Mouse (Mus musculus): ENCODE results near the gene Naa15. TPM values are rescaled to one million over a fixed set of nuclear protein-coding genes. Genes with fewer than 3 reads are reported as not detected.
"Not testable (repeated sequence)": the region's sequence is repeated elsewhere in the genome, so short reads cannot be mapped to it uniquely, and the experiment has no call there.

Naa15 gene
- polyA plus RNA-seq, 1 experiment: 15.0 TPM

DNA sequence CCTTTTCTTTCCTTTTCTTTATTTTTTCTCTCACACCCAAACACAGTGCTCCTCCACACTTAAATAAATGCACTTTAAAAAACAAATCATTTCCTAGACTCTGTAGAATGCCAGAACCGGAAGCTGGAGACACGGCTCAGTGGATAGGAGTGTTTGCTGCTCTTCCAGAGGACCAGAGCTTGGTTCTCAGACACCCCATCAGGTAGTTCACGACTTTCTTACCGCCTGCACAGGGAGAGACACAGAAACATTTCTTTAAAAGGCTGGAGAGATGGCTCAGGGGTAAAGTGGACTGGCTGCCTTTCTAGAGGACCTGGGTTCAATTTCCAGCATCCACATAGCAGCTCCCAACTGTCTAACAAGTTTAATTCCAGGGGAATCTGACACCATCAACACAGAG, 15.4 kb upstream of the Naa15 start:
- Histone ChIP-seq H3K4me1 (ENCODE audit: control insufficient read depth, insufficient read depth, low read length) (peaks cover 9% of the 10 kb centered on the region), H3K27me3 (ENCODE audit: control insufficient read depth, insufficient read depth, low read length) (no peaks in the 10 kb centered on the region; the same call in 1 of the 2 replicates), H3K4me3 (ENCODE audit: control insufficient read depth, low read depth, low read length) (no peak overlapping the region), H3K36me3 (ENCODE audit: control insufficient read depth, insufficient read depth, low read length) (no peaks in the 10 kb centered on the region; the same call in 1 of the 2 replicates), H3K27ac (ENCODE audit: control insufficient read depth, insufficient read depth, low read depth, low read length) (no peak overlapping the region)
- TF ChIP-seq POLR2A (IDR thresholded peaks at IDR 0.05; ENCODE audit: control insufficient read depth, low read depth, low read length) (no peak), CTCF (IDR thresholded peaks at IDR 0.05; ENCODE audit: control insufficient read depth, insufficient read depth, insufficient replicate concordance, low read depth, low read length) (no peak)

DNA sequence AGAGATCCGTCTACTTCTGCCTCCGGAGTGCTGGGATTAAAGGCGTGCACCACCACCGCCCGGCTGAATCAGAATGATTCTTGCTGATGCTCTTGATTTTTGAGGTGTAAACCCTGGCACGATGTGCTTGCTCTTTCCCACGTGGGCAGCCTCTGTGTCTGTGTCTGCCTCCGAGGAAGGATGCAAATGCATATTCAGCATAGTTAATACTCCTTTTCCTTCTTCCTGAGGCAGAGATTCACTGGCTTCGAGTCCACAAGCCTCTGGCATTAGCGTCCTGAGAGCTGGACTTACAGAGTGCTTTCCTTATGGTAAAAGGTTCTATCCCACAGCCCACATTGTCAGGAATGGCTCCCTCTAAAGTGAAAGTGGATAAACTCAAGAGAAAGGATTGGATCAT, 14.3 kb upstream of the Naa15 start:
- H3K4me3 ChIP-seq (ENCODE audit: control insufficient read depth, low read depth, low read length): no peak overlapping the region
- H3K4me1 ChIP-seq (ENCODE audit: control insufficient read depth, insufficient read depth, low read length): peaks cover 9% of the 10 kb centered on the region
- H3K27me3 ChIP-seq (ENCODE audit: control insufficient read depth, insufficient read depth, low read length): no peaks in the 10 kb centered on the region; the same call in 1 of the 2 replicates

DNA sequence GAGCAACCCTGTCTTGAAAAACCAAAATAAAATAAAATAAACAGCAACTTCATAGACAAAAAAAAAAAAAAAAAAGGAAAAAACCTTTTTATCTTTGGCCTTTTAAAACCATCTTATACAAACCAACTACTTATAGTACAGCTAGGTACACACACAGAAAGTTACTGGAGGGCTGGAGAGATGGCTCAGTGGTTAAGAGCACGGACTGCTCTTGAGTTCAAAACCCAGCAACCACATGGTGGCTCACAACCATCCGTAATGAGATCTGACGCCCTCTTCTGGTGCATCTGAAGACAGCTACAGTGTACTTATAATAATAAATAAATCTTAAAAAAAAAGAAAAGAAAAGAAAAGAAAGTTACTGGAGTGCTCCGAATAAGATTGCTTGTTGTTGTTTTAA, 12.9 kb upstream of the Naa15 start:
- not testable (repeated sequence) for H3K4me3 ChIP-seq (ENCODE audit: control insufficient read depth, low read depth, low read length); H3K27me3 ChIP-seq (ENCODE audit: control insufficient read depth, insufficient read depth, low read length); H3K36me3 ChIP-seq (ENCODE audit: control insufficient read depth, insufficient read depth, low read length); H3K4me1 ChIP-seq (ENCODE audit: control insufficient read depth, insufficient read depth, low read length); H3K27ac ChIP-seq (ENCODE audit: control insufficient read depth, insufficient read depth, low read depth, low read length)

More for the DNA sequence above, 14.3 kb upstream of the Naa15 start:
- Histone ChIP-seq H3K27ac (ENCODE audit: control insufficient read depth, insufficient read depth, low read depth, low read length) (peak overlapping the region; percentile 51; the same call in 1 of the 2 replicates), H3K36me3 (ENCODE audit: control insufficient read depth, insufficient read depth, low read length) (no peaks in the 10 kb centered on the region; the same call in 1 of the 2 replicates)
- no peak for TF ChIP-seq POLR2A (IDR thresholded peaks at IDR 0.05; ENCODE audit: control insufficient read depth, low read depth, low read length)
- no peak for TF ChIP-seq CTCF (IDR thresholded peaks at IDR 0.05; ENCODE audit: control insufficient read depth, insufficient read depth, insufficient replicate concordance, low read depth, low read length)

DNA sequence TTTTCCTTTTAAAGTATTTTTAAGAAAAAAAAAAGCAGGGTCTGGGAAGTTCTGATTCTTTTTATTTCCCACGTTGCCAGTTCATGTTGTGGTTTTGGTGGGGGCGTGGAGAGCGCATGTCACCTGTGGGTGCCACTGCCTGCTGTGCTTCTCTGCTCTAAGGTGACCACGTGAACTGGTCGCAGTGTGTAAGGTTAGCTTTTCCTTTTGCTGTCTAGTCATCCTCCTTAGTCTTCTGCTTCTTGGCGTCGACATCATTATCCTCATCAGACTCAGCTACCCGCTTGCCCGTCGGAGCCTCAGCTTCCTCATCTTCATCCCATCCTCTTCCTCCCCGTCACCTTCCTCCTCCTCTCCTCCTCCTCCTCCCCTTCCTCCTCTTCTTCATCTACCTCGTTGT, 12.3 kb upstream of the Naa15 start:
- H3K36me3 ChIP-seq (ENCODE audit: control insufficient read depth, insufficient read depth, low read length): no peaks in the 10 kb centered on the region; the same call in 1 of the 2 replicates

DNA sequence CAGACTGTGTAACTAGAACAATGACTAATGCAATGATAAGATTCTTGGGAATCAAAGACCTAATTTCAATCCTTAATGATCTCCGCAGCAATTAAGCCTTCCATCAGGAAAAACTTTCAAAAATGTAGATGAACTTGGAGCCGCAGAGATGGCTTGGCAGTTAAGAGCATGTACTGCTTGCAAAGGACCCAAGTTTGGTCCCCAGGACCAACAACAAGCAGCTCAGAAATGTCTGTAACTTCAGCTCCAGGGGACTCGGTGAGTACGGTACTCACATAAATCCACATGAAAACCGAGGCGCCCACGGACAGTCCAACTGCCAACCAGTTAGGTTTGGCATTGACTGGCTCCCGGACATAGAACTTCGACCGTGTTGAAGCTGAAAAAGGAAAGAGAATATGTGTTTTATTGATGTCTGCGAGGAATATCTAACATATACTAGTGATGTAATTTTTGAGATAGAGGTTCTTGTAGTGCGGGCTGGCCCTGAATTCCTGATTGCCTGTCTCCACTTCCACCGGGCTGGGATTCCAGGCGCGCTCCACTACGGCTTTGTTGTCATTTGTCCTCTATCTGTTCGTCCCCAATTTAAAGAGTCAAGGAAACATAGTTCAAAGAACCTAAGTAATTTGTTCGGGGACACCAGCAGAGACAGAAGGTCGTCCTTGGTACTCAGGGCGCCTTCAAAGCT, 6.9 kb upstream of the Naa15 start:
- Histone ChIP-seq H3K27me3 (ENCODE audit: control insufficient read depth, insufficient read depth, low read length) (no peaks in the 10 kb centered on the region), H3K27ac (ENCODE audit: control insufficient read depth, insufficient read depth, low read depth, low read length) (peak overlapping the region; percentile 86), H3K4me3 (ENCODE audit: control insufficient read depth, low read depth, low read length) (peak overlapping the region; percentile 88), H3K36me3 (ENCODE audit: control insufficient read depth, insufficient read depth, low read length) (no peaks in the 10 kb centered on the region; the same call in 1 of the 2 replicates), H3K4me1 (ENCODE audit: control insufficient read depth, insufficient read depth, low read length) (peaks cover 3% of the 10 kb centered on the region)
- TF ChIP-seq POLR2A (IDR thresholded peaks at IDR 0.05; ENCODE audit: control insufficient read depth, low read depth, low read length) (no peak), CTCF (IDR thresholded peaks at IDR 0.05; ENCODE audit: control insufficient read depth, insufficient read depth, insufficient replicate concordance, low read depth, low read length) (no peak)

More for the DNA sequence above, 12.3 kb upstream of the Naa15 start:
- Histone ChIP-seq H3K4me1 (ENCODE audit: control insufficient read depth, insufficient read depth, low read length) (peaks cover 9% of the 10 kb centered on the region), H3K27ac (ENCODE audit: control insufficient read depth, insufficient read depth, low read depth, low read length) (no peak overlapping the region), H3K27me3 (ENCODE audit: control insufficient read depth, insufficient read depth, low read length) (no peaks in the 10 kb centered on the region), H3K4me3 (ENCODE audit: control insufficient read depth, low read depth, low read length) (peak overlapping the region; percentile 38)
- TF ChIP-seq CTCF (IDR thresholded peaks at IDR 0.05; ENCODE audit: control insufficient read depth, insufficient read depth, insufficient replicate concordance, low read depth, low read length): no peak
- no peak for TF ChIP-seq POLR2A (IDR thresholded peaks at IDR 0.05; ENCODE audit: control insufficient read depth, low read depth, low read length)

DNA sequence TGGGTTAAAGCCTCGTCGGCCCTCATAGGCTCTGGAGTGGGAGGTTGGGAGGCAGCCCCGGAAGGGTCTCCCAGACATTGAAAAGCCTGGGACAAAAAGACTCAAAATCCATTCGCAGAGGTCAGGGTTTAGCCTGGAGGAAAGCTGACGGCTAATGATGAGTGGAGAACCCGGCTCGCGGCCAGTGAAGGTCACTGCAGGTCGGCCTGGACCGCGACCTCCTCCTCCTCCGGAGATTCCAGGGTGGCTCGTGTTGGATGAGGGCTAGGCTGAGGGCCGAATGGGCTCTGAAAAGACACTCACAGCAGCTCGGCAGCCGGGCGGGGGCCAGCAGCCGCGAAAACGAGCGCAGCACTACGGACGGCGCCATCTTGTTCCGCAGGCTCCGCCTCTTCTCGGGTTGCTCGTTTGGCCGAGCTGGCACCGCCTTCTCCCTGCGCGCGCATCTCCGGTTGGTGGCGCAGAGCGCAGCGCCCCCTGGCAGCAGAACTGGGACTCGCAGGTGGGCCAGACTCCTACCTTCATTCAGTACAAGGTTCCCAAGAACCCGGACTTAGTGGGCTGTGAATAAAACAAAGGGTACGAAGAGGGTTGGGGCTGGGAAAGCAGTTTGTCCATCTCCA, 6.3 kb upstream of the Naa15 start, which contains the start of gene Ndufc1:
Gene Ndufc1, minus strand, starts transcription at position 428 of the 623 bp plus-strand sequence.
- Histone ChIP-seq H3K27me3 (ENCODE audit: control insufficient read depth, insufficient read depth, low read length) (no peaks in the 10 kb centered on the region), H3K27ac (ENCODE audit: control insufficient read depth, insufficient read depth, low read depth, low read length) (peak within 1 kb of the TSS; percentile 86), H3K4me1 (ENCODE audit: control insufficient read depth, insufficient read depth, low read length) (peaks cover 5% of the 10 kb centered on the region), H3K36me3 (ENCODE audit: control insufficient read depth, insufficient read depth, low read length) (no peaks in the 10 kb centered on the region; the same call in 1 of the 2 replicates), H3K4me3 (ENCODE audit: control insufficient read depth, low read depth, low read length) (peak within 1 kb of the TSS; percentile 88)
- TF ChIP-seq CTCF (IDR thresholded peaks at IDR 0.05; ENCODE audit: control insufficient read depth, insufficient read depth, insufficient replicate concordance, low read depth, low read length): peak; percentile 99
- peak; percentile 94 for TF ChIP-seq POLR2A (IDR thresholded peaks at IDR 0.05; ENCODE audit: control insufficient read depth, low read depth, low read length)

DNA sequence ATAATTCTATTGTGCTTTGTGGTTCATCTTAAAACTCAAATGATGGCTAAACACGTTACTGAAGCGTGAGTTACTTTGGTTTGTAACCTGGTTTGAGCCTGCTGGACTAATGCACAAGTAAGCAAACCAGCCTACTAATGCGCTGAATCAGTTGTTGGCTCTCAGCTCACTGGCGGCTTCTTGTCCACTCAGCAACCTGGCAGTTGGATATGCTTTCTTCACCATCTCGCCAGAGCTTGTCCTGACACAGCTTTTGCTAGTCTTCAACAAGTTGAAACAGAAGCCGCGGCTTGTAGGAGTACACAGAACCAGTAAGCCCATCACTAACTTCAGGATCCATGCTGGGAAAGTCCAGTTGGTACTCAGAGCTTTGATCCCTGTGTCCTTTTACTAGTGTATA, 2.5 kb upstream of the Naa15 start:
- Histone ChIP-seq H3K27me3 (ENCODE audit: control insufficient read depth, insufficient read depth, low read length) (no peaks in the 10 kb centered on the region), H3K36me3 (ENCODE audit: control insufficient read depth, insufficient read depth, low read length) (no peaks in the 10 kb centered on the region), H3K4me1 (ENCODE audit: control insufficient read depth, insufficient read depth, low read length) (peaks cover 5% of the 10 kb centered on the region), H3K4me3 (ENCODE audit: control insufficient read depth, low read depth, low read length) (no peak overlapping the region), H3K27ac (ENCODE audit: control insufficient read depth, insufficient read depth, low read depth, low read length) (no peak overlapping the region)
- no peak for TF ChIP-seq CTCF (IDR thresholded peaks at IDR 0.05; ENCODE audit: control insufficient read depth, insufficient read depth, insufficient replicate concordance, low read depth, low read length)
- no peak for TF ChIP-seq POLR2A (IDR thresholded peaks at IDR 0.05; ENCODE audit: control insufficient read depth, low read depth, low read length)
